Mouse (Mus musculus) R1 (cell line): Measurements from ENCODE around the gene Mettl22.

ENCODE experiments used
- DNase-seq: peaks from one replicate; pipeline ENCODE4 v3.0.0-alpha.2; 2018; ENCODE audit warnings: low read depth, low spot score

Gene Mettl22

GRCm38 (mm10) chr16:8512830-8513229 lies 42.2 kb downstream of the Mettl22 start:
- no peak for DNase-seq

- peak; percentile 93 for DNase-seq
Measured at GRCm38 (mm10) chr16:8513236-8513906, 42.8 kb downstream of the Mettl22 start, which contains the start of gene Abat. Gene Abat, plus strand, starts transcription at chr16:8513429.

GRCm38 (mm10) chr16:8514180-8514579 lies 43.6 kb downstream of the Mettl22 start:
- DNase-seq = no peak

GRCm38 (mm10) chr16:8520525-8520924 lies 49.9 kb downstream of the Mettl22 start:
- DNase-seq = no peak

GRCm38 (mm10) chr16:8521322-8521721 lies 50.7 kb downstream of the Mettl22 start:
- no peak for DNase-seq

- peak; percentile 78 for DNase-seq
Measured at GRCm38 (mm10) chr16:8523480-8524144, 53.0 kb downstream of the Mettl22 start.

- peak; percentile 33 for DNase-seq
Measured at GRCm38 (mm10) chr16:8524163-8524847, 53.7 kb downstream of the Mettl22 start.

GRCm38 (mm10) chr16:8525293-8525692 lies 54.7 kb downstream of the Mettl22 start:
- DNase-seq = no peak

GRCm38 (mm10) chr16:8525877-8526276 lies 55.3 kb downstream of the Mettl22 start:
- no peak for DNase-seq

- DNase-seq = no peak
Measured at GRCm38 (mm10) chr16:8529389-8529788, 58.8 kb downstream of the Mettl22 start.

GRCm38 (mm10) chr16:8530018-8530417 lies 59.4 kb downstream of the Mettl22 start:
- no peak for DNase-seq

GRCm38 (mm10) chr16:8532461-8532860 lies 61.9 kb downstream of the Mettl22 start:
- DNase-seq = peak; percentile 73

GRCm38 (mm10) chr16:8532894-8533293 lies 62.3 kb downstream of the Mettl22 start:
- peak; percentile 98 for DNase-seq

GRCm38 (mm10) chr16:8533477-8533876 lies 62.9 kb downstream of the Mettl22 start:
- peak; percentile 95 for DNase-seq

- DNase-seq = peak; percentile 92
Measured at GRCm38 (mm10) chr16:8534466-8535200, 64.0 kb downstream of the Mettl22 start.

- DNase-seq = no peak
Measured at GRCm38 (mm10) chr16:8535411-8535810, 64.8 kb downstream of the Mettl22 start.

- DNase-seq = peak; percentile 68
Measured at GRCm38 (mm10) chr16:8539150-8539865, 68.7 kb downstream of the Mettl22 start.
